Mouse (Mus musculus) CD4-positive, CD25-positive, alpha-beta regulatory T cell, adult 4 months (primary cell): Measurements from ENCODE around the gene Ankrd12. TPM values are rescaled to one million over a fixed set of nuclear protein-coding genes. Genes with fewer than 3 reads are reported as not detected.

Experiments
- ATAC-seq: one replicate; pipeline ENCODE4 v1.8.0; 2017
- polyA plus RNA-seq, 2 experiments: library from polyadenylated mRNA; unstranded; fragments of 100-300 nt; shearing (Covaris generic); gene quantifications; one replicate each; pipeline ENCODE4 v1.2.1; 2017

The Ankrd12 gene
- 100 to 1,000 TPM; 149 to 151 TPM for polyA plus RNA-seq

- peak; percentile 71 for ATAC-seq
These were observed at the start of gene Ankrd12 for GRCm38 (mm10) chr17:66076934-66077333. Gene Ankrd12 (minus strand): TSS chr17:66077089.

- no peak for ATAC-seq
These were observed 48.3 kb upstream of the Ankrd12 start for GRCm38 (mm10) chr17:66125211-66125610.

- ATAC-seq: no peak
These were observed 47.1 kb upstream of the Ankrd12 start for GRCm38 (mm10) chr17:66123816-66124610.

- ATAC-seq: peak; percentile 94
These were observed 46.4 kb upstream of the Ankrd12 start, which contains the start of gene Ddx11 for GRCm38 (mm10) chr17:66123066-66123815. Gene Ddx11 (plus strand): TSS chr17:66123520.

GRCm38 (mm10) chr17:66120701-66121100 lies 43.8 kb upstream of the Ankrd12 start:
- ATAC-seq: no peak

GRCm38 (mm10) chr17:66118991-66119390 lies 42.1 kb upstream of the Ankrd12 start:
- ATAC-seq: no peak

GRCm38 (mm10) chr17:66112166-66112565 lies 35.3 kb upstream of the Ankrd12 start:
- peak; percentile 15 for ATAC-seq

- peak; percentile 90 for ATAC-seq
These were observed 34.6 kb upstream of the Ankrd12 start, which contains the start of gene Washc1 for GRCm38 (mm10) chr17:66111402-66111959. Gene Washc1 (plus strand): TSS chr17:66111545.

GRCm38 (mm10) chr17:66110746-66111145 lies 33.9 kb upstream of the Ankrd12 start:
- no peak for ATAC-seq

GRCm38 (mm10) chr17:66108198-66108597 lies 31.3 kb upstream of the Ankrd12 start:
- no peak for ATAC-seq

- no peak for ATAC-seq
These were observed 30.6 kb upstream of the Ankrd12 start for GRCm38 (mm10) chr17:66107466-66107865.

- peak; percentile 35 for ATAC-seq
These were observed 29.8 kb upstream of the Ankrd12 start for GRCm38 (mm10) chr17:66106601-66107267.

GRCm38 (mm10) chr17:66104076-66104475 lies 27.2 kb upstream of the Ankrd12 start:
- no peak for ATAC-seq

- peak; percentile 89 for ATAC-seq
These were observed 24.8 kb upstream of the Ankrd12 start, which contains the start of gene Ndufv2 for GRCm38 (mm10) chr17:66101380-66102330. Gene Ndufv2 (minus strand): TSS chr17:66101559.

- ATAC-seq: peak; percentile 9
These were observed 23.9 kb upstream of the Ankrd12 start for GRCm38 (mm10) chr17:66100566-66101379.

GRCm38 (mm10) chr17:66092664-66093063 lies 15.8 kb upstream of the Ankrd12 start:
- no peak for ATAC-seq

- ATAC-seq: no peak
These were observed 15.2 kb upstream of the Ankrd12 start for GRCm38 (mm10) chr17:66092065-66092464.

GRCm38 (mm10) chr17:66091392-66091791 lies 14.5 kb upstream of the Ankrd12 start:
- ATAC-seq: no peak

GRCm38 (mm10) chr17:66090251-66090650 lies 13.4 kb upstream of the Ankrd12 start:
- no peak for ATAC-seq

GRCm38 (mm10) chr17:66085038-66085437 lies 8.1 kb upstream of the Ankrd12 start:
- ATAC-seq: no peak
